Mouse (Mus musculus): ENCODE measurements around the gene Prm1. TPM values are rescaled to one million over a fixed set of nuclear protein-coding genes. Genes with fewer than 3 reads are reported as not detected.

Gene Prm1
- polyA plus RNA-seq, 1 experiment from 2014 or later, result not detected

DNA sequence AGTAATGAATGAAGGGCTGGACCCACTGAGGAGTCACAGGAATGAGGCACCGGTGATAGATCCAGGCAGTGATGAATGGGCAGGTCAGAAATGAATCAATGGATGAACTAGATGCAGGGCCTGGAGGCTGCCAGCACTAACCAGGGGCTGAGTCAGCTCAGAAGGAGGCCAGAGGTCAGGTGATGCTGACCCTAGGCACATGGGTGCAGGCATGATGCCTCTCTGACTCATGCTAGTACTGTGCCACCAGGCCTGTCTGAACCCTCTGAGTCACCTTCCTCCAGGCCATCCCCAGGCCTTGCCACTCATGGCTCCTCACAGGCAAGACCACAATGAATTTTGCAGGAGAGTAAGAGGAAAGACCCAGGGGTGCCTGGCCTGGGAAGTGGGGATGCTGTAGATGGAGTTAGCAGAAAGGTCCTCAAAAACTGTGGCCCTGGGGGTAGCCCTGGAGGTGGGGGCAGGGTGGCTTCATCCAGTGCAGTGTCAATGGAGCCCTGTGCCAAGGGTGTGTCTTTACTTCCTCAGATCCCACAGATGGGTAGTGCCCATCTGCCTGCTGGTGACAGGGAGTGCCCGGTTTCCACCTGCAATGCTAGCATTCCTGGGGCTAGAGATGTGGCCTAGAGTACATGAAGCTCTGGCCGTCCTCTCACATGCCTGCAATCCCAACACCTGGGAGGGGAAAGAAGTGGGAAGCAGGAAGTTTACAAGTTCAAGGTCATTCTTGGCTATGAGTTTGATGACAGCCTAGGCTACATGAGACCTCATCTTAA, 50.9 kb downstream of the Prm1 start:
- WGBS, result 87% methylated on average over 3 of the region's 3 CpGs
- H3K4me1 ChIP-seq, result no peaks in the 10 kb centered on the region
- H3K36me3 ChIP-seq (replicated peaks), result no peaks in the 10 kb centered on the region
- no peak for DNase-seq (ENCODE audit: extremely low spot score, low spot score)
- no peaks in the 10 kb centered on the region for H3K9me3 ChIP-seq
- no peaks in the 10 kb centered on the region for H3K27me3 ChIP-seq (ENCODE audit: poor library complexity, severe bottlenecking)
- no peak overlapping the region for H3K4me3 ChIP-seq
- H3K27ac ChIP-seq, result no peak overlapping the region

DNA sequence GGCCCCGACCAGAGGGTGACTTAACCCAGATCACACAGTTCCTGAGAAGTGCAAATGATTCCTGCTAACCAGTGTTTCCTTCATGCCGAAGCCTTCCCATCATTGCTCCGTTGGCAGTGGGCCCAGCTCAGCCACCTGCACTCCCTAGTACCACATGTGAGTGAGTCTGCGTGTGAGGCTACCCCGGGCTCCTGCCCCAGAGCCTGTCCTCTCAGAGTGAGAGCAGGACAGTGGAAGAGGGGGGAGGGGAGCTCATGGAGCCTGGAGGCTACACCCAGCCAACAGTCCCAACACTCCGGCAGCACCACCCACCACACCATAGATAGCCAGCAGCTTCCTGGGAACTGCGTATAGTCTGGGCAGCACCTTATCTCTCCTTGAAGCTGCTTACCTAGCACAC, 55.8 kb downstream of the Prm1 start:
- no peaks in the 10 kb centered on the region for H3K36me3 ChIP-seq (replicated peaks)
- no peak for DNase-seq (ENCODE audit: extremely low spot score, low spot score)
- WGBS, result 74% methylated on average over 7 of the region's 7 CpGs
- no peaks in the 10 kb centered on the region for H3K27me3 ChIP-seq (ENCODE audit: poor library complexity, severe bottlenecking)
- H3K9me3 ChIP-seq, result no peaks in the 10 kb centered on the region
- no peak overlapping the region for H3K4me3 ChIP-seq
- H3K4me1 ChIP-seq, result no peaks in the 10 kb centered on the region
- H3K27ac ChIP-seq, result no peak overlapping the region

DNA sequence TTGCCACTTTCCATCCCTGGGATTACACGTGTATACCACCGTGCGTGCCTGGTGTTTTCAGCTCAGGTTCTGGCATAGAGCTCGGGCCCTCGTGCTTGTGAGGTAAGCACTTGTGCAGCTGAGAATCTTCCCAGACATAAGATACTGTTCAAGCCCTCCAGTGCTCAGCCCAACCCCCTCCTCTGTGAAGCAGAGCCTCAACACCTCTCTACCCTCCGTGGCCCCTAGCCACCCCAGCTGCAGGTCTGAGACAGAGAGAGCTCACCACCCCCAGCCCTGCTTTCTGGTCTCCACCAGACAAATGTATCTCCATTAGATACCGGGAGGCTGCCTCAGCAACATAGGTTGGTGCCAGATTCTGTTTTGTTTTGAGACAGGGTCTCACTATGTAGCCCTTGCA, 56.4 kb downstream of the Prm1 start:
- no peaks in the 10 kb centered on the region for H3K27me3 ChIP-seq (ENCODE audit: poor library complexity, severe bottlenecking)
- H3K27ac ChIP-seq, result no peak overlapping the region
- WGBS, result 82% methylated on average over 7 of the region's 7 CpGs

More for the DNA sequence above, 56.4 kb downstream of the Prm1 start:
- DNase-seq (ENCODE audit: extremely low spot score, low spot score), result no peak
- H3K4me1 ChIP-seq, result peaks cover 1% of the 10 kb centered on the region
- H3K36me3 ChIP-seq (replicated peaks), result no peaks in the 10 kb centered on the region
- H3K9me3 ChIP-seq, result no peaks in the 10 kb centered on the region
- H3K4me3 ChIP-seq, result no peak overlapping the region

Other genes with a start within 250 kb of the Prm1 start
- 2.3 and 2.7 TPM in 2 replicates for gene Socs1, start 20.3 kb downstream of the Prm1 start, polyA plus RNA-seq (2016; fragmentation: Nextera tagmentation; extraction: Ambion mirVana)
- not detected in 2 replicates for gene Tnp2, start 17.2 kb downstream of the Prm1 start, polyA plus RNA-seq (2016; fragmentation: Nextera tagmentation; extraction: Ambion mirVana)
- not detected in 2 replicates for gene Prm3, start 14.9 kb downstream of the Prm1 start, polyA plus RNA-seq (2016; fragmentation: Nextera tagmentation; extraction: Ambion mirVana)
- not detected in 2 replicates for gene Prm2, start 9.7 kb downstream of the Prm1 start, polyA plus RNA-seq (2016; fragmentation: Nextera tagmentation; extraction: Ambion mirVana)
- gene Gm11172, start 7.1 kb upstream of the Prm1 start, polyA plus RNA-seq (2016; fragmentation: Nextera tagmentation; extraction: Ambion mirVana), result not detected in 2 replicates
- gene Rmi2, start 29.2 kb upstream of the Prm1 start, polyA plus RNA-seq (2016; fragmentation: Nextera tagmentation; extraction: Ambion mirVana), result 5.0 and 5.2 TPM in 2 replicates